Mouse (Mus musculus) layer of hippocampus, adult 9-10 months (tissue): Measurements from ENCODE around the gene 4930512M02Rik.

Source experiments
- DNase-seq: peaks from one replicate; pipeline ENCODE4 v3.0.0; 2022; ENCODE audit warnings: low spot score

4930512M02Rik gene

GRCm38 (mm10) chr11:11564266-11565044 lies 63.2 kb downstream of the 4930512M02Rik start:
- no peak for DNase-seq

- no peak for DNase-seq
These were observed 66.5 kb downstream of the 4930512M02Rik start for GRCm38 (mm10) chr11:11561118-11561517.

- DNase-seq, result no peak
These were observed 68.4 kb downstream of the 4930512M02Rik start for GRCm38 (mm10) chr11:11559099-11559686.

GRCm38 (mm10) chr11:11558662-11559061 lies 69.0 kb downstream of the 4930512M02Rik start:
- no peak for DNase-seq

GRCm38 (mm10) chr11:11557173-11557967 lies 70.3 kb downstream of the 4930512M02Rik start:
- DNase-seq, result no peak

GRCm38 (mm10) chr11:11556186-11556585 lies 71.4 kb downstream of the 4930512M02Rik start:
- no peak for DNase-seq

- DNase-seq, result no peak
These were observed 72.1 kb downstream of the 4930512M02Rik start for GRCm38 (mm10) chr11:11555563-11555962.

- no peak for DNase-seq
These were observed 79.9 kb downstream of the 4930512M02Rik start for GRCm38 (mm10) chr11:11547597-11548240.

- no peak for DNase-seq
These were observed 80.6 kb downstream of the 4930512M02Rik start for GRCm38 (mm10) chr11:11546903-11547511.

- no peak for DNase-seq
These were observed 81.7 kb downstream of the 4930512M02Rik start for GRCm38 (mm10) chr11:11545948-11546347.
